Mouse (Mus musculus) adrenal gland, postnatal 10 days (tissue): Measurements from ENCODE around the gene Hirip3. TPM values are rescaled to one million over a fixed set of nuclear protein-coding genes. Genes with fewer than 3 reads are reported as not detected.

Experiments used
- DNase-seq: peaks from one replicate; pipeline ENCODE4 v3.0.0; 2021; ENCODE audit warnings: mixed read lengths
- total RNA-seq, 2 experiments: library from RNA; stranded (reverse); gene quantifications; 2 replicates each; pipeline ENCODE4 v1.2.3; 2021

Hirip3 gene
- total RNA-seq, 2 experiments from 2014 or later = 21.2 to 28.6 TPM

- no peak for DNase-seq
Observed at GRCm38 (mm10) chr7:126914844-126915243, 53.1 kb downstream of the Hirip3 start.

Other genes starting within 250 kb of the Hirip3 start
- gene Nupr1, start 231.1 kb upstream of the Hirip3 start, total RNA-seq = 10 to 100 TPM; 14.9 to 19.9 TPM
- 10 to 100 TPM; 31.3 to 46.9 TPM for gene Sgf29, start 212.7 kb upstream of the Hirip3 start, total RNA-seq
- 100 to 1,000 TPM in 1 of 2 experiments, 10 to 100 TPM in 1; 53.9 to 125 TPM for gene Sult1a1, start 185.5 kb upstream of the Hirip3 start, total RNA-seq
- 10 to 100 TPM; 67.6 to 81.0 TPM for gene Bola2, start 166.6 kb upstream of the Hirip3 start, total RNA-seq
- 10 to 100 TPM in 1 of 2 experiments, 1 to 10 TPM in 1; 8.2 to 15.0 TPM for gene Slx1b, start 166.2 kb upstream of the Hirip3 start, total RNA-seq
- 10 to 100 TPM; 36.1 to 39.3 TPM for gene Coro1a, start 154.2 kb upstream of the Hirip3 start, total RNA-seq
- 100 to 1,000 TPM; 125 to 158 TPM for gene Mapk3, start 102.4 kb upstream of the Hirip3 start, total RNA-seq
- gene Gdpd3, start 95.6 kb upstream of the Hirip3 start, total RNA-seq = 1 to 10 TPM; 3.4 to 8.6 TPM
- gene Ypel3, start 85.0 kb upstream of the Hirip3 start, total RNA-seq = 100 to 1,000 TPM; 140 to 147 TPM
- gene Tbx6, start 80.5 kb upstream of the Hirip3 start, total RNA-seq = 1 to 10 TPM in 1 of 2 experiments, under 1 TPM in 1; 0.60 to 1.2 TPM
- gene Ppp4c, start 69.5 kb upstream of the Hirip3 start, total RNA-seq = 100 to 1,000 TPM; 103 to 107 TPM
- 10 to 100 TPM; 29.0 to 36.1 TPM for gene Fam57b, start 64.3 kb upstream of the Hirip3 start, total RNA-seq
- gene 4930451I11Rik, start 30.3 kb upstream of the Hirip3 start, total RNA-seq = not detected
- gene Doc2a, start 14.6 kb upstream of the Hirip3 start, total RNA-seq = 1 to 10 TPM in 1 of 2 experiments, under 1 TPM in 1; 0.82 to 1.0 TPM
- gene Ino80e, start 405 bp downstream of the Hirip3 start, total RNA-seq = 10 to 100 TPM; 35.4 to 45.6 TPM
- gene Taok2, start 22.7 kb downstream of the Hirip3 start, total RNA-seq = 10 to 100 TPM; 69.7 to 85.8 TPM
- 10 to 100 TPM; 32.1 to 32.3 TPM for gene Tmem219, start 60.9 kb downstream of the Hirip3 start, total RNA-seq
- gene Kctd13, start 66.9 kb downstream of the Hirip3 start, total RNA-seq = 10 to 100 TPM; 18.4 to 23.0 TPM
- 1 to 10 TPM; 1.9 to 2.0 TPM for gene Asphd1, start 87.6 kb downstream of the Hirip3 start, total RNA-seq
- gene Sez6l2, start 88.6 kb downstream of the Hirip3 start, total RNA-seq = 10 to 100 TPM; 38.8 to 58.2 TPM
- 10 to 100 TPM; 70.6 to 76.4 TPM for gene Cdipt, start 113.9 kb downstream of the Hirip3 start, total RNA-seq
- gene Cdiptos, start 114.1 kb downstream of the Hirip3 start, total RNA-seq = 1 to 10 TPM; 1.6 to 2.7 TPM
- gene Mvp, start 152.6 kb downstream of the Hirip3 start, total RNA-seq = 10 to 100 TPM; 55.7 to 60.9 TPM
- gene Pagr1b, start 154.5 kb downstream of the Hirip3 start, total RNA-seq = not detected
- 10 to 100 TPM; 10.1 to 19.1 TPM for gene Pagr1a, start 155.4 kb downstream of the Hirip3 start, total RNA-seq
- 10 to 100 TPM; 17.7 to 22.5 TPM for gene Gm42742, start 159.1 kb downstream of the Hirip3 start, total RNA-seq
- gene Prrt2, start 159.2 kb downstream of the Hirip3 start, total RNA-seq = 1 to 10 TPM; 3.1 to 5.8 TPM
- 100 to 1,000 TPM; 135 to 159 TPM for gene Maz, start 165.1 kb downstream of the Hirip3 start, total RNA-seq
- 10 to 100 TPM; 21.6 to 28.7 TPM for gene Kif22, start 180.5 kb downstream of the Hirip3 start, total RNA-seq
- gene Zg16, start 225.4 kb downstream of the Hirip3 start, total RNA-seq = under 1 TPM in 1 of 2 experiments, not detected in 1; 0.51 TPM
- 1 to 10 TPM; 3.3 TPM for gene AI467606, start 229.4 kb downstream of the Hirip3 start, total RNA-seq